Mouse (Mus musculus) gastrocnemius, postnatal 36 days (tissue): Measurements from ENCODE around the gene Nradd. TPM values are rescaled to one million over a fixed set of nuclear protein-coding genes. Genes with fewer than 3 reads are reported as not detected.
A peak's percentile ranks its signal among the peaks of the same experiment; 100 is the strongest.

ENCODE experiments used
- DNase-seq, 2 experiments: peaks; one replicate each; pipeline ENCODE4 v3.0.0; 2022
- intact Hi-C: fragments of 180-260 bp; cut with DNase I; formaldehyde crosslinking; loops from one replicate; pipeline ENCODE4 v1.15.1; 2025
- long read RNA-seq, 2 experiments: library from polyadenylated mRNA; stranded (forward); transcript quantifications; one replicate each; pipeline ENCODE4 v2.0.0; 2021
- total RNA-seq, 2 experiments: library from RNA; stranded (reverse); gene quantifications; 2 replicates each; pipeline ENCODE4 v1.2.3; 2021

The Nradd gene
- total RNA-seq: 1 to 10 TPM in 1 of 2 experiments, under 1 TPM in 1; 0.91 to 1.2 TPM
- long read RNA-seq, experiment 1, partial matches to known transcripts: 0 of 1 reads
- long read RNA-seq, experiment 1, other reads (novel, unspliced or antisense): 0 of 1 reads
- long read RNA-seq, experiment 2, partial matches to known transcripts: 0 of 2 reads
- long read RNA-seq, experiment 2, other reads (novel, unspliced or antisense): 2 of 2 reads

DNA sequence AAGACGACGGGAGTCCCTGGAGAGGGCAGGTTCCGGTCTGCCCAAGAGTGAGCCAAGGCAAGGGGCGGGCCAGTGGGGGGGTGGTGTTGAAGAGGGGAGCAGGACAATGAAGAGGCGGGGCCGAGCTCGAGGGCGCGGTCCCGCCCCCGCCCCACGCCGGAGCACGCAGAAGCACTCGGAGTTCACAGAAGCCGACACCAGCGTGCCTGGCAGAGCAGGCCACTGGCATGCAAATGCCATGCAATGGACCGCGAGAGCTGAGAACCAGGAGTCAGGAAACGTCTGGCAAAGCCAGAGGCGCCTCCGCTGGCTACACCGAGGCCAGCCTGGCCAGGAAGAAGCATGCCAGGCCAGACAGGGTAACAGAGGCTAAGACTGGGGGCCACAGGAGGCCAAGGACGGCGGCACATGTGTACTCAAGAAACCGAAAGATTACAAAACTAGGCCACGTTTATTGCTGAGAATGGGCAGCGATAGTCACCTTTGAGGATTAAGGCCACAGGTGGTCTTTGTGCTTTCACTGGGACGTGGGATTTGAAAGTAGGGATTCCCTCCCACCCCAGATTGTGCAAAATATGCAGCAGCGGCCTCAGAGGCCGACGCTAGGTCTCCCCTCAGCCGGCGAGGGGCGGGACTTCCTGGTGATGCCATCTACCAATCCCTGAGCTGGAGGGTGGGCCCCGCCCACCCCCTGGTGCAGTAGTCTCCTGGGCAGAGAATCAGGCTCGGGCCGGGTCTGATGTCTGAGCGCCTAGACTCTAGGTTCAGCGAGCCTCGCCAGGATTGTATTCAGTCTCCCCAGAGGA lies at the start of gene Nradd:
Nradd (minus strand) TSS at position 92 of the 806 bp plus-strand sequence.
- peak; percentile 79 to 88 for DNase-seq
- intact Hi-C loops: no loop called here

DNA sequence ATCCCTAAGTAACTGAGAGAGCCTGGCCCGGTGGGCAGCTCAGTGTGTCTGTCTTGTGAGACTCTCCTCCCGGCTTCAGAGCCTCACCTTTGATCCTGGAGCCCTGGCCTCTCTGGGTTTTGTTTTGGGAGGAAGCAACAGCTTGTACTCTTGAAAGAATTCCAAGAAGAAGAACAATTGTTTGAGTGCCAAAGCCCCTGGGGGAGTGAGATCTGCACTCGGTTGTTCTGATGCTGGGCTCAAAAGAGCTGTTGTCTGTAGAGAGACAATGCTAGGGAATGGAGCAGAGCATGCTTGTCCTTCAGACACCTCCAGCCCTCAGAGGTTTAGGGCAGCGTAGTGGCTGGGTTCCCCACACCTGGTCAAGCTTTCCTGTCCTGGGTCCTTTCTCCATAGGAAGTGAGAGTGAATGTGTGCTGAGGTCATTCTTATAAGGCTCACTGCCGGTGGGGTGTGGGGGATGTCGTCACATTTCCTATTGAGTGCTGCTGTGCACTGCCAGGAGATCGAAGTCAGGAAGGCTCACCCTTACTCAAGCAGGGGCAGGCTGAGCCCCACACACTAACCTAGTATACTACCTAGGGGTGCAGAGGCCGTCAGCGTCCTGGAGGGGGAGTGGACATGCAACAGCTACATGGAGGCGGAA lies 49.0 kb upstream of the Nradd start:
- DNase-seq: no peak
- intact Hi-C loops: no loop called here

DNA sequence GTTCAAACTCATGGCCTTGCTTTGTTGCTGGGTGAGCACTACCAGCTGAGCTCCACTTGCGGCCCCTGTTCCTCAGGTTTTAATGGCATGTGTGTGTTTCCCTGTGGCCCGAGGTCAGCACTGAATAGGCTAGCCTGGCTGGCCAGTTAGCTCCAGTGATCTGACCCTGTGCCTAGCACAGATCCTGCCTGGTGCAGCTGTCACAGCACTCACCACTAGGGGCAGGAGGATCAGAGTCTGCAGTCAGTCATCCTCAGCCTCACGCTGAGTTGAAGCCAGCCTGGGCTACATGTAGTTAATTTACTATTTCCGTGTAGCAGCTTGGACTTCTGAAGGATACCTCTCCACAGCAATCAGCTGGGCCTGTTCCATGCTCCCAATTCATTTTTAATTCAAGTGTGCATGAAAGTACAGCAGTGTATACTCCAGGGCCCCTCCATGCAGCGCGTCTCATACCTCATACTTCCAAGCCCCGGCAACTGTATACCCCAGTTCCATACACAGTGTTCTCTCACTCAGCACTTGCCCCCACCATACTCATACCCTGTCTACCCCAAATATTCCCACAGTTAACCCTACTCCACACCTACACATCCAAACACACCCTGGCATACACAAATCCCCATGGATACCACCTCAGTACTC lies 48.3 kb upstream of the Nradd start:
- no peak for DNase-seq
- intact Hi-C loops: no loop called here

DNA sequence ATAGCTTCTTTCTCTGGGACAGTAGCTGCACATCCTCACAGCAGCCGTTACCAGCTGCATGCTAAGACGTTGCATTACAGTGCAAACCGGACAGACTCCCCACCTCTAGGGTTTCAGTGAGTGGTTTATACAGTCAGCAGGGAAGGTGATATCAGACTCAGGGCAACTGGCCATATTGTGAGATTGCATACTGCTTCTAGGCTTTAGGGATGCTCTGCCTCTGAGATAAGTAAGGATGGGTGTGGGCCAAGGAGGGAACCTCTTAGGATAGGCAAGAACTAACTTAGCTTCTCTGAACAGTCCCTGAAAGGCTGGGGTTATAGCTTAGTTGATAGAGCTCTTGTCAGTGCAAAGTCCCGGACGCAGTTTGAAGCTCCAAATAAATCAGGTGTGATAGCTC lies 45.5 kb upstream of the Nradd start:
- no peak for DNase-seq
- intact Hi-C loops: no loop called here

DNA sequence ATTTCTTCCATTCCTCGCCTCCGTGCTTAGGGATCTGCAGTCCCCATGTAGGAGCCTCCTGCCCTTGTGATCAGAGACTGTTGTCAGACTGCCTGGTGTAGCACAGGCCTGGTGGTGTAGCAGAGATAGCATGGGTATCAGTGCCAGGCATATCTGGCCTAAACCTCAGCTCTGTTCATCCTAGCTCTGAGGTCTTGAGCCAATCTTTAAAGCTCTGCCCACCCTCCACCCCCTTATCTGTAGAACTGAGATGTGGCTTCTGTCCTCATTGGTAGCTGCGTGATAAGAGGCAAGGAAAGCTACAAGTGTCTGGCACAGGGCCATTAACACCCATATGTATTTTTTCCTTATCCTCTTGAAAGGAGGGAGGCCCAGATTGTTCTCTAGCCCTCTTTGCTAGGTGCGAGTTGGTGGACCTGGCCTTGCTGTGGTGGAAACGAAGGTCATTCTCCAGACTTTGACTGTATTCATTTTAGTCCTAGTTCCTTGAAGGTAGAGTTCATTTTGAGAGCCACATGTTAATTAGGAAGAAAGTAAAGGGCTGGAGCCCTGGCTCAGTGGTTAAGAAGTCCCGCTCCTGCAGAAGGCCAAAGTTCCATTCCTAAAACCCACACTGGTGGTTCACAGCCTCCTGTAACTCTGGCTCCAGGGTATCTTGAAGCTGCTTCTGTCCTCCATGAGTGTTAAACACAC lies 44.5 kb upstream of the Nradd start:
- intact Hi-C loops: no loop called here

DNA sequence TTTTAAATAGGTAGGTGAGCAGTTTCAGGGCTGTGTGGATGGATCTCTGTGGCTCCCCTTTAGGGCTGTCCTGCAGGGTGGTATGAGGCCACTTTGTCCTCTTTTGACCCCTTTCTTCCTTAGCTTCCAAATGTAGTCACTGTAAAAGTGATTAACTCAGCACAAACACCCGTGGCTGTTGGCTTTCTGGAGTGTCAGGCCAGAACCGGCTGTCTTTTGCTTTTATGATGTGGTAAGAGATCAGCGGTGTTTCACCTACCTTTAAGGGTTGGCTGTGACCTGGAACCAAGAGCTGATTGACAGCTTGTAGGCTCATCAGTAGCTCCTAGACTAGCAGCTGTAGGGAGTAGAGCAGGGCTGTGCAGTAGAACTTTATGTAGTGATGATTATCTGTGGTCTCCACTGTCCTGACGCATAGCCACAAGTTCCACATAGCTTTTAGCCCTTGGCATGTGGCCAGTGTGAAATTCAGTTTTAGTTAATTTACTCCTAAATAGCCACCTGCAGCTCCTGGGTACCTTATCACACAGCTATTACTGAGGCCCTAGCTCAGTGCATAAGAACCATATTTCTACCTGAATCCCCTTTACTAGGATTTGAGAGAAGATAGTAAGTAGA lies 43.1 kb upstream of the Nradd start:
- no peak for DNase-seq
- intact Hi-C loops: no loop called here

More for the DNA sequence above, 44.5 kb upstream of the Nradd start:
- DNase-seq: no peak

DNA sequence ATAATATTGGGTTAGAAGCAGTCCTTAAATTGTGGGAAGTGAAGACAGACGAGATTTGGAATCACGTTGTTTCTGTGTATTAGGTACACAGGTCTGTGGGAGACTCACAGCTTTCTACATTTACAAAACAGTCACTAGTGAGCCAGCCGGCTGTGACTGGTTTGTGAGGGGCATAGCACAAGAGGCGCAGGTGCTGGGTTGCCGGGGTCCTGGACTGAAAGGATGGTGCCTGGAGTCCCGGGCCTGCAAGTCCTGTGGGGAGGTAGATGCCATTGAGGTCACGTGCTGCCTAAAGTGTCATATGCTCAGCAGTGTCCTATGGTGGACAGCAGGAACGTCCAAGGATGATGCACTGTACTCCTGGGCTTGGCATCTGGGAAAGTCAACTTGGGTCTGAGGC lies 42.1 kb upstream of the Nradd start:
- intact Hi-C loops: no loop called here
- no peak for DNase-seq

DNA sequence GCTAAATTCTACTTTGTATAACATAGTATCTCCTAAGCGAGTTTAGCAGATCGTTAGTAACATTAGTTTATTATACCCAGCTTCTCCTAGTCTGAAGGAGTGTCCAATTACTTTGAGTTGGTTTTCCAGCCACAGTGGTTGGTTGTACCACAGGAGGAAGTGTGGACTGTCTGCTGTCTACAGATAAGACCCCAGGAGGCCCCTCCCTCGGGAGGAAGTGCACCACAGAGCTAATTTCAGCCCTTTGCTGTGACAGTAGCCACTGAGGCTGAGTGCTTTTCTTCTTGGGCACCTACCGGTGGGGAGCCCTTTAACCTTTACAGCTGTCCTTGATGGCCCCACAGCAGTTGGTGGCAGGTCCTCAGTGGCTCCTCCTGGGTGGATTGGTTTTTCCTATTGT lies 41.7 kb upstream of the Nradd start:
- intact Hi-C loops: no loop called here
- DNase-seq: no peak

DNA sequence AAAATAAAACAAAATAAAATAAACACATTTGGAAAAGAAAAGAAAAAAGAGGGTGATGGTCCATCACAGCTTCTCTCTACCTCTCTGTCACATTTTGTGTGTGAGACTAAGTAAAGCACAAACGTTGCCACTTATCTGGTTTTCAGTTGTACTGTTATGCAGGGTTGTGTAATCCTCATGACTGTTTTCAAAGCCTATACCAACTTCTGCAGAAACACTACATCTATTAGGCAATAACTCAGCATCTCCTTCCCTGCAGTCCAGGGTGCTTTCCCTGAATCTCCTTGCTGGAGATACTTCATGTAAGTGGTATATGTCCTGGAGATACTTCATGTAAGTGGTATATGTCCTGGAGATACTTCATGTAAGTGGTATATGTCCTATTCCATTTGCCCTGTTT lies 38.6 kb upstream of the Nradd start:
- intact Hi-C loops: no loop called here
- no peak for DNase-seq

DNA sequence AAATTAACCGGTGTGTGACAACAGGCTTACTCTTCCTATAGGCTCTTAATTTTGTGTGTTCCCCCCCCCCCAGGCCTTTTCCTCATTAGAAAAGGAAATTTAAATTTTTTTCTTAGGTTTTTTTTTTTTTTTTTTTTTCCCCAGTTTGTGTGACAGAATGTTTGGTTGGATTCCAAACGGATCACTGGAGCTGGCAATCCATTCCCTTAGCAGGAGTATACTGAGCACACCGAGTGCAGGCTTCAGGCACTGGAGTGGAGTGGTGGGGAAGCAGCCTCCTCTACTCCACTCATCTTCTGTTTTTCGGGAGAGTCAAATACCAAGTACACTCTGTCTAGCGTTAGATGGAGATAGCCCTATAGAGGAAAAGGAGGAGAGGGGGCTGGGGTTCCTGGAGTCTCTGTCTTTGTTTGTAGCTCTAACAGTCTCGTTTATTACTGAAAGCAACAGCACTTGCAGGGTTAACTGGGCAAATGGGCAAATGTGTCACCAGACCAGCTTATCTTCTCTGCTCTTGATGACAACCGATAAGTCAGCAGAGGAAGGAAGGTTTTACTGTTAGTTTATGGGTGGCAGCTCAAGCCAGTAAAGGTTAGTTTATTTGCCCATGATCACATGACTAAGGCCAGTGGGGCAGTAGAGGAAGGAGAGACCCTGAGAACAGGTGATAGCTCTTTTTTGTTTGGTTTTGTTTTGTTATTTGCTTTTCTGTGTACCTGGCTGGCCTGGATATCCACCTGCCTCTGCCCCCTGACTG lies 36.8 kb upstream of the Nradd start:
- intact Hi-C loops: no loop called here
- DNase-seq: no peak

DNA sequence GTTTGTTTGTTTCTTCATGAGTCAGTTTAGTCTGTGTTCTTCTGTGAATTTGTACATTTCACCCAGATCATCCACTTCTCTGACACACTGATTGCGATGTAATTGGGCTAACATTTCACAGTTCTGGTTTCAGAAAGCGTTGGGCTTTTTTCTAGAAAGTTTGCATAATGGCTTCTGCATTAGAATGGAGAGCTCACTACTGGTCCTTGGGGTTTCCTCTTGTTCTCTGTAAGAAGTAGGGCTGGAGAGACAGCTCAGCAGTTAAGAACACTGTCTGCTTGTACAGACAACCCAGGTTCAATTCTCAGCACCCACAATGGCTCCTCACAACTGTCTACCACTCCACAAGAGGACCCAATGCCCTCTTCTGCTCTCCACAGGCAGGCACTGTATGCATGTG lies 36.0 kb upstream of the Nradd start:
- DNase-seq: no peak
- intact Hi-C loops: no loop called here

DNA sequence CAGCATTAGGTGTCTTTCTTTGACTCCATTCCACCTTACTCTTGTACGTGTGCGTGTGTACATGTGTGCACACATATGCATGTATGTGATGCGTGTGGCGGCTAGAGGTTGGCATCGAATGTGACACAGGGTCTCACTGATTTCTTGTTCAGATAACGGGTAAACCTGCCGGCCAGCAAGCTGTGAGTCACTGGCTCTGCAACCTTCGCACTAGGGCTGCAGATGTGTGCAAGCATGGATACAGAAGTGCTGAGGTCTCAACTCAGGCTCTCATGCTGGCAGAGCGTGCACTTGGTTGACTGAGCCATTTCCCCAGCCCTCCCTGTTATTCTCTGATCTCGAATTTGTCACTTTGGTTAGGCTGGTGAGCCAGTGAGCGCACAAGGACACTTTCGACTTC lies 35.3 kb upstream of the Nradd start:
- intact Hi-C loops: no loop called here
- DNase-seq: no peak

DNA sequence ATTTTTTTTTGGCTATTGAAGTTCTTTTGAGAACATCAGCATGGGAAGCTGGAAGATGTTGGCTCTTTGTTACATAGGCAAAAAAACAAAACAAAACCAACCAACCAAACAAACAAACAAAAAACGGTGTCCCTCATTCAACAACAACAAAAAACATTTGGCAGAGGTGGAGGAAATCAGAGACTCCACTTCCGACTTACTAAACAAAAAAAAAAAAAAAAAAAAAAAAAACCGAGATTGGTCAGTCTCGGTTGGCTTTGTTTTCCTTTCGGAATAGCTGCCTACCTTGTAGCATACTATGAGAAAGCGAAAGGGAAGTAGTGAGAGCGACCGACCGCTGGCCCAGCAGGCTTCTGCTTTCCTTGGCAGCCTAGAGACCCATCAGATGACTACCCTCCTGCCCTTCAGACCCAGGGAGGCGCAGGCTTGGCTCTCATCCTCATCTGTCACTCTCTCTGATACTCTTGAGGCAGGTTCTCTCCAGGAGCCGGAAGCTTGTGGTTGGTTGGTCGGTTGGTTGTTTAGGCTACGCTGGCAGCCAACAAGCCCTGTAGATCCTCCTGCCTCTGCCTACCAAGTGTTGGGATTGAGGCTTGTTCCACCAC lies 33.3 kb upstream of the Nradd start:
- intact Hi-C loops: no loop called here

DNA sequence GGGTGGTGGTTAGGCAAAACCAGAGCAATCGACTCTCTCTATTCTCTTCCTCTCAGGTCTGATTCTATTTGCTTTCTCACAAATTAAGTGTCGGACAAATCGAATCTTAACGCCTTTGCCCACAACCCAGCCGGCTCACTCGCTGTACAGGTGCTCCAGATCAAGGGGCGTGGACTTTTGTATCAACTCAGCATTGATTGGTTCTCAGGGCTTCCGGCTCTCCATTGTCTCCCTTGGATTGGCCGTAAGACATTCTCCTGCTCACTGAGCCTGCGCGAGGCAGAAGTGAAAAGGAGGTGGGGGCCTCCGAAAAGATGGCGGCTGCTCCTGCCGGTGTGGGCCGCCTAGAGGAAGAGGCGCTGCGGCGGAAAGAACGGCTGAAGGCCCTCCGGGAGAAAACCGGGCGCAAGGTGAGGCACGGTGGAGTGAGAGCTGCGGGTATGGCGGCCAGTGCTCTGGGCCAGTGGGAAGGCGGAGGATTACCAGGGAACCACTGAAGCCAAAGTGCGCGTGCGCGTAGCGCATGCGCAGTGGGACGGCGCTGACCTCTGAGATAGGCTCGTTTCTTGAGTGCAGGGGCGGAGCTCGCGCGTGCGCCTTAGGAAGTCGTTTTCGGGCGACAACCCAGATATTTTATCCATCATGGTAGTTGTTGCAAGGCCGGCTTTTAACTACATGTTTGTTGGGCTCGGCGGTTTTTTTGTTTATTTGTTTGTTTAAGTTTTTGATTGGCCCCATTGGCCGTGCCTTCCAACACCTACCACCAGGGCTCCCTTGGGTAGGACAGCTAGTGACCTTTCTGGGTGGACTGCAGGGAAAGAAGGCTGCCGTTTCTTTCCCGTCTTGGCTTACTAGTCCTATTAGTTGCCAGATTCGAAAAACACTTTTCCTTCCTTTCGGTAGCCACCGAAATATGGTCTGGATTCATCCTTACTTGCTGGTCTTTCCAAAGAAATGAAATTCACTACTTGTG lies 32.3 kb upstream of the Nradd start, which contains the start of gene Ccdc12:
Ccdc12 (plus strand) TSS at position 255 of the 973 bp plus-strand sequence.
- peak; percentile 90 to 98 for DNase-seq
- intact Hi-C loops: no loop called here

More for the DNA sequence above, 33.3 kb upstream of the Nradd start:
- no peak for DNase-seq

DNA sequence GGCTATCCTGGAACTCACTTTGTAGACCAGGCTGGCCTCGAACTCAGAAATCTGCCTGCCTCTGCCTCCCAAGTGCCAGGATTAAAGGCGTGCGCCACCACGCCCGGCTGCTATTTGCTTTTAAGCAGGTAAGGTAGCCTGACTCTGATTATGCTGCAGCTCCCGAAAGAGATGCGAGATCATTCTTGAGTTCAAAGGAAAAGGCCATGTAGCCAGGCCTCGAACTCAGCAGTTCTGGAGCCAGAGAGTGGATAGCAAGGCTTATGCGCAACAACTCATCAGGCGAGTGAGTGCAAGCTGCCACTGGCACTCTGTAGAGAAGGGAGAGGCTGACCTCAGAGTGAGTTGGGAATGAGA lies 31.4 kb upstream of the Nradd start:
- intact Hi-C loops: no loop called here
- DNase-seq: no peak

DNA sequence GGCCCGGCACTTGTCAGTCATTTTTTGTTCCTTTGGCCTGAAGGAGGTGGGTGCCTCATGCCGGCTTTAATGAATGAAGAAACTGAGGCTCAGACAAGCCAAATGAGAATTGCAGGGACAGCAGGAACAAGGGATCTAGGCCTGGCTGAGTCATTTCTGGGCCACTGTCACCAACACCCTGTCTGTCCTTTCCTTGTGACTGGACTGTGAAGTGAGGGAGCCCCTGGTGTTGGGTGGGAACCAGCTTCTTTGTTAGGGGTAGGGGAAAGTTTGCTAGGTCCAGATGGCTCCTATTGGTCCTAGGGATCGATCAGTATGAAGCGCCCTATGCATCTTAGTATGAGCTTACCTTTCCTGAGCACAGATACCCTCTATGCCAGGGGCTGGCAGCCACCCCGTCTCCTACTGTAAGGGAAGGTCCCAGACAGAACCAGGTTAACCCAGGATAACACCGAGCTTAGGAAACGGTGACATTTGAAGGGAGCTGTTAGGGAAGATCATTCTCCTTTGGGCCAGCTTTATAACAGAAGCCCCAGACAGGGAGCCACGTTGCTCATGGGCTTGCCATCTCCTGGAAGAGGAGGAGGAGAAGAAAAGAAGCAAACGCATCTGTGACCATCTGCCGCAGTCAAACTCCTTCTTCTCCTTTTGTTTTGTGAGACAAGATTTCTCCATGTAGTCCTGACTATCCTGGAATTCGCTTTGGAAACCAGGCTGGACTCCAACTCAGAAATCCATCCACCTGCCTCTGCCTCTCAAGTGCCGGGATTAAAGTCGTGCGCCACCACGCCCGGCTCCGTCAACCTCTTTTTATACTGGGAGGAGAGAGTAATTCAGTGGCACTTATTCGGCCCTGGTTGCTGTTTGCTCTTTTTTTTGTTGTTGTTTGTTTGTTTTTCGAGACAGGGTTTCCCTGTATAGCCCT lies 30.7 kb upstream of the Nradd start:
- intact Hi-C loops: no loop called here
- no peak for DNase-seq
